ENCODE assay signal across 24 mouse cellular contexts in the genomic region with DNA sequence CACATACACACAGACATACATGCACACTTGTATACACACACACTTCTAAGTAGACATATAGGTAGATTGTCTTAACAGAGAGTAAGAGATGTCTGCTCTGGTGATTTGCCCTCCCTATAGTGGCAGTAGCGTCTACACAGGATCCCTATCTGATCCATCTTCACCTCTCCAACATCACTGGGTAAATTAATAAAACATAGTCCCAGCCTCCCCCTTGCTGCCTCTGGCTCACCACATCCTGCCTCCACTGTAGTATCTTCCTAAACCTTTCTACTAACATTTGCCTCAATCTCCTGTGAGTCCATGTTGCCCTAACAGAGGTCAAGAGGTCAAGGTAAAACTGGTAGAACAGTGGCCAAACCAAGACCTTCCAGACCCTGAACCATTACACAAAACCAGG. TPM values are rescaled to one million over a fixed set of nuclear protein-coding genes. Genes with fewer than 3 reads are reported as not detected.
DNase-seq lines count a peak whose midpoint lies in the region; ATAC-seq and TF ChIP-seq lines count a peak whose summit lies in the region.
"Had no signal": no experiment of that assay in that cellular context is flagged by ENCODE, and none has a peak within 500 bp of the region (broad histone marks: within the 10 kb centered on the region; RNA-seq: fewer than 3 reads in every experiment).

No protein-coding gene starts in this region.

- peak; percentile 70 for ATAC-seq in CD4-positive, CD25-positive, alpha-beta regulatory T cell, adult 4 months
- peak; percentile 73 for ATAC-seq in inflammation-experienced regulatory T-cells, adult 6 months
- ATAC-seq in hindbrain, embryonic 13.5 days (ENCODE audit: low FRiP score), result no peak
- no peak for ATAC-seq in forebrain, embryonic 11.5 days (replicated peaks; ENCODE audit: low FRiP score)
- ATAC-seq: forebrain, embryonic 14.5 days; forebrain, embryonic 16.5 days had no signal

- TF ChIP-seq POLR2A in liver, adult 2 months (IDR thresholded peaks at IDR 0.05; ENCODE audit: extremely low read depth, insufficient read depth, low read length), result no peak
- no peak for TF ChIP-seq POLR2A in myocyte (IDR thresholded peaks at IDR 0.05; ENCODE audit: insufficient read length, low read depth)

- H3K4me3 ChIP-seq in liver, adult 2 months (ENCODE audit: insufficient read depth, low read depth, low read length), result no peak overlapping the region
- no peak overlapping the region for H3K4me3 ChIP-seq in myocyte
- H3K4me3 ChIP-seq in hindbrain, embryonic 13.5 days, result no peak overlapping the region
- H3K4me3 ChIP-seq in forebrain, embryonic 11.5 days (ENCODE audit: low read depth, low read length), result no peak overlapping the region
- H3K4me3 ChIP-seq: embryonic facial prominence, embryonic 10.5 days; embryonic facial prominence, embryonic 12.5 days; forebrain, embryonic 12.5 days had no signal

- H3K9ac ChIP-seq in liver, adult 2 months (ENCODE audit: low read depth, low read length), result no peak overlapping the region
- H3K9ac ChIP-seq in hindbrain, embryonic 13.5 days, result no peak overlapping the region
- no peak overlapping the region for H3K9ac ChIP-seq in forebrain, embryonic 11.5 days (ENCODE audit: low read length)
- H3K9ac ChIP-seq: embryonic facial prominence, embryonic 12.5 days; forebrain, embryonic 12.5 days had no signal

- no peaks in the 10 kb centered on the region for H3K79me2 ChIP-seq in liver, adult 2 months (ENCODE audit: control insufficient read depth, insufficient read depth, low read length)
- no peaks in the 10 kb centered on the region for H3K79me2 ChIP-seq in myocyte (ENCODE audit: control insufficient read depth, insufficient read depth)

- WGBS in liver, adult 2 months, result 95% methylated on average over 1 of the region's 1 CpGs
- 95% methylated on average over 1 of the region's 1 CpGs for WGBS in hindbrain, embryonic 13.5 days
- WGBS in forebrain, embryonic 11.5 days, result 90% methylated on average over 1 of the region's 1 CpGs

- H3K36me3 ChIP-seq in liver, adult 2 months (ENCODE audit: control insufficient read depth, insufficient read depth, low read length), result no peaks in the 10 kb centered on the region
- H3K36me3 ChIP-seq in myocyte (ENCODE audit: control insufficient read depth, insufficient read depth), result no peaks in the 10 kb centered on the region
- H3K36me3 ChIP-seq in hindbrain, embryonic 13.5 days, result no peaks in the 10 kb centered on the region
- H3K36me3 ChIP-seq in forebrain, embryonic 11.5 days (ENCODE audit: control insufficient read depth, insufficient read depth, low read length), result no peaks in the 10 kb centered on the region
- H3K36me3 ChIP-seq: embryonic facial prominence, embryonic 10.5 days; embryonic facial prominence, embryonic 12.5 days; forebrain, embryonic 12.5 days had no signal

- DNase-seq in liver, adult 2 months (ENCODE audit: extremely low read depth, low read depth, low spot score), result peak; percentile 33
- no peak for DNase-seq in liver
- DNase-seq in forebrain, embryonic 11.5 days (ENCODE audit: low spot score), result no peak
- DNase-seq in thymus, postnatal 10 days (ENCODE audit: low spot score in 2 of 2), result no peak
- DNase-seq: adrenal gland, adult 8-10 months; adrenal gland, postnatal 14 days; adrenal gland, postnatal 36 days; B cell, adult 2 months; cerebellum, adult 11-12 months; cerebellum, adult 2 months; cerebellum, adult 9-10 months; cerebellum, postnatal 10 days; cerebellum, postnatal 25 days had no signal

- H3K4me1 ChIP-seq in liver, adult 2 months (ENCODE audit: control insufficient read depth, insufficient read depth, low read length), result no peaks in the 10 kb centered on the region
- no peaks in the 10 kb centered on the region for H3K4me1 ChIP-seq in hindbrain, embryonic 13.5 days (replicated peaks)
- no peaks in the 10 kb centered on the region for H3K4me1 ChIP-seq in forebrain, embryonic 11.5 days (replicated peaks; ENCODE audit: control insufficient read depth, insufficient read depth, low read length)
- H3K4me1 ChIP-seq: embryonic facial prominence, embryonic 10.5 days; embryonic facial prominence, embryonic 12.5 days; forebrain, embryonic 12.5 days had no signal

- no peaks in the 10 kb centered on the region for H3K27me3 ChIP-seq in liver, adult 2 months (ENCODE audit: control insufficient read depth, insufficient read depth, low read length)
- H3K27me3 ChIP-seq in myocyte (ENCODE audit: control insufficient read depth, insufficient read depth, insufficient read length), result no peaks in the 10 kb centered on the region
- no peaks in the 10 kb centered on the region for H3K27me3 ChIP-seq in hindbrain, embryonic 13.5 days
- H3K27me3 ChIP-seq in forebrain, embryonic 11.5 days (ENCODE audit: control insufficient read depth, insufficient read depth, low read length), result no peaks in the 10 kb centered on the region
- H3K27me3 ChIP-seq: embryonic facial prominence, embryonic 12.5 days; forebrain, embryonic 12.5 days had no signal

- no peak overlapping the region for H3ac ChIP-seq in myocyte (ENCODE audit: control insufficient read depth, insufficient read length)

- H3K9me3 ChIP-seq in hindbrain, embryonic 13.5 days, result 0 out of 2 replicates have a peak, but pooled peaks cover 2% of the 10 kb centered on the region
- H3K9me3 ChIP-seq in forebrain, embryonic 11.5 days (ENCODE audit: control insufficient read depth, low read length), result no peaks in the 10 kb centered on the region

- no peak for TF ChIP-seq CTCF in liver, adult 2 months (IDR thresholded peaks at IDR 0.05; ENCODE audit: low read depth, low read length)

- H3K27ac ChIP-seq in liver, adult 2 months (replicated peaks; ENCODE audit: insufficient read depth, low read depth, low read length), result no peak overlapping the region
- H3K27ac ChIP-seq in hindbrain, embryonic 13.5 days, result no peak overlapping the region
- H3K27ac ChIP-seq in forebrain, embryonic 11.5 days (ENCODE audit: low read depth, low read length), result no peak overlapping the region
- H3K27ac ChIP-seq: embryonic facial prominence, embryonic 10.5 days; embryonic facial prominence, embryonic 12.5 days; forebrain, embryonic 12.5 days had no signal

- H3K4me2 ChIP-seq in myocyte (ENCODE audit: low read depth), result peak overlapping the region; percentile 41
- no peak overlapping the region for H3K4me2 ChIP-seq in hindbrain, embryonic 13.5 days
- no peak overlapping the region for H3K4me2 ChIP-seq in forebrain, embryonic 11.5 days (ENCODE audit: low read depth, low read length, severe bottlenecking)
- H3K4me2 ChIP-seq: embryonic facial prominence, embryonic 12.5 days; forebrain, embryonic 12.5 days had no signal

TF ChIP-seq in myocyte, 11 proteins besides CTCF, POLR2A, EP300 and RAD21:
- TF ChIP-seq E2F4 (IDR thresholded peaks at IDR 0.05; ENCODE audit: insufficient read depth), result no peak
- TF ChIP-seq MYOD1 (IDR thresholded peaks at IDR 0.05; ENCODE audit: control insufficient read depth in 1 of 3, insufficient read length in 2 of 3, low read depth in 2 of 3), result no peak
- no peak for TF ChIP-seq REST (IDR thresholded peaks at IDR 0.05; ENCODE audit: insufficient read depth, insufficient read length)
- no peak for TF ChIP-seq USF1 (IDR thresholded peaks at IDR 0.05; ENCODE audit: low read depth)
- TF ChIP-seq SRF (IDR thresholded peaks at IDR 0.05; ENCODE audit: control insufficient read depth, insufficient read length, low read depth), result no peak
- TF ChIP-seq MYOG (IDR thresholded peaks at IDR 0.05; ENCODE audit: control insufficient read depth in 1 of 3, insufficient read depth in 1 of 3, insufficient read length in 2 of 3, low read depth in 2 of 3), result no peak
- no peak for TF ChIP-seq MAX (IDR thresholded peaks at IDR 0.05; ENCODE audit: low read depth)
- TF ChIP-seq TCF12 (IDR thresholded peaks at IDR 0.05; ENCODE audit: insufficient read depth, poor library complexity, severe bottlenecking), result no peak
- TF ChIP-seq POLR2AphosphoS2 (IDR thresholded peaks at IDR 0.05; ENCODE audit: insufficient read length, low read depth), result no peak
- TF ChIP-seq TCF3 (IDR thresholded peaks at IDR 0.05; ENCODE audit: insufficient read length, low read depth), result no peak
- no peak for TF ChIP-seq CEBPB (IDR thresholded peaks at IDR 0.05; ENCODE audit: insufficient read depth, poor library complexity, severe bottlenecking)

RNA-seq across cellular contexts. Expression of a gene that starts 10.7 kb away (rescaled TPM):
- 5.2 and 5.3 TPM in 2 replicates for total RNA-seq in liver, adult 2 months (2014; rRNA removed)
- polyA plus RNA-seq in liver, adult 2 months (2012; rRNA removed), result 0.68 and 0.99 TPM in 2 replicates
- polyA plus RNA-seq in CD4-positive, CD25-positive, alpha-beta regulatory T cell, adult 4 months (2017; shearing (Covaris generic)), result 10 to 100 TPM; 41.5 to 52.1 TPM
- 10 to 100 TPM; 31.6 to 68.0 (median 48.2) TPM for polyA plus RNA-seq in inflammation-experienced regulatory T-cells, adult 6 months (2017; shearing (Covaris generic))
- polyA plus RNA-seq in myocyte (2012; fragmentation: generic; extraction: Trizol), result not detected
- polyA plus RNA-seq in hindbrain, embryonic 13.5 days (2015; fragmentation: Nextera tagmentation; extraction: Ambion mirVana), result 1.7 and 2.1 TPM in 2 replicates
- 1.4 and 1.7 TPM in 2 replicates for polyA plus RNA-seq in forebrain, embryonic 11.5 days (2014; fragmentation: Nextera tagmentation; extraction: Ambion mirVana)
- total RNA-seq: MEL had no signal

RNA-seq across cellular contexts. Expression of a gene that starts 38.6 kb away (rescaled TPM):
- total RNA-seq in liver, adult 2 months (2014; rRNA removed), result 0.34 and 0.37 TPM in 2 replicates
- 0.11 and 0.15 TPM in 2 replicates for polyA plus RNA-seq in liver, adult 2 months (2012; rRNA removed)
- polyA plus RNA-seq in CD4-positive, CD25-positive, alpha-beta regulatory T cell, adult 4 months (2017; shearing (Covaris generic)), result 1 to 10 TPM; 6.3 to 7.3 TPM
- polyA plus RNA-seq in inflammation-experienced regulatory T-cells, adult 6 months (2017; shearing (Covaris generic)), result 10 to 100 TPM in 1 of 3 experiments, 1 to 10 TPM in 2; 6.9 to 18.3 (median 8.2) TPM
- polyA plus RNA-seq in myocyte (2012; fragmentation: generic; extraction: Trizol), result not detected
- polyA plus RNA-seq in hindbrain, embryonic 13.5 days (2015; fragmentation: Nextera tagmentation; extraction: Ambion mirVana), result 0.09 and 0.18 TPM in 2 replicates
- 0.19 and 0.20 TPM in 2 replicates for polyA plus RNA-seq in forebrain, embryonic 11.5 days (2014; fragmentation: Nextera tagmentation; extraction: Ambion mirVana)
- total RNA-seq: adrenal gland, adult 18-20 months; adrenal gland, adult 8-10 months; adrenal gland, postnatal 14 days; adrenal gland, postnatal 36 days; MEL had no signal
- polyA plus RNA-seq: forebrain, embryonic 14.5 days had no signal

Comparison
In these comparisons a context has a peak if more than half of its experiments do, and no peak if none do; other contexts are left out.
1. ATAC-seq: peak in CD4-positive, CD25-positive, alpha-beta regulatory T cell, adult 4 months (single experiment) and inflammation-experienced regulatory T-cells, adult 6 months (single experiment); none in hindbrain, embryonic 13.5 days (single experiment) and forebrain, embryonic 11.5 days (single experiment).
2. RNA of a gene that starts 10.7 kb away (polyA plus RNA-seq): 41.5 to 52.1 TPM in CD4-positive, CD25-positive, alpha-beta regulatory T cell, adult 4 months and 31.6 to 68.0 TPM in inflammation-experienced regulatory T-cells, adult 6 months; 1.7 to 2.1 TPM in hindbrain, embryonic 13.5 days, 1.4 to 1.7 TPM in forebrain, embryonic 11.5 days, 0.68 to 0.99 TPM in liver, adult 2 months and not detected in myocyte (single experiment); every median in the first group is over 10 times any median in the second.